Mouse (Mus musculus): Measurements from ENCODE around the gene Tspan12. TPM values are rescaled to one million over a fixed set of nuclear protein-coding genes. Genes with fewer than 3 reads are reported as not detected.

The Tspan12 gene
- polyA plus RNA-seq, 1 experiment from 2014 or later: 30.0 TPM

DNA sequence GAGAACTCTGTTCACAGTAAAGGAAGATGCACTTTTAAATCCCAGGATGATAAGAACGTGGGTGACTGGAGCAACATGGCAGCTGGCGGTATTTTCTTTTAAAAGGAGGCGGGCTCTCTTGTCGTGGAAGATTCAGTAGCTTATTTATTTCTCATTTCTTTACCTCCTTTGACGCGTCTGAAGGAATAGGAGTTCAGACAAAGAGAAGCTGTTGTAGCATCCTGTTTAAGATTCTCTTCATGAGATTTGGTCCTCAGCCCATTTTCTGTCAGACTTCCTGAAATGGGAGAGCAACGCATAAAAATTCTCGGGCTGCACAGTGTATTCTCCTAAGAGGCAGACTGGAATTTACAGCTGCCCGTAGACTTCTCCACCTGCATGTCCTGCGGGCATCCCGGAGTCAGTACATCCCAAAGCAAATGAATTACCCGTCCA is 84.5 kb downstream of the Tspan12 start:
- Histone ChIP-seq H3K27me3 (replicated peaks) (no peaks in the 10 kb centered on the region), H3K4me2 (no peak overlapping the region), H3K27ac (no peak overlapping the region), H3K36me3 (peaks cover 6% of the 10 kb centered on the region), H3K9ac (no peak overlapping the region), H3K4me1 (no peaks in the 10 kb centered on the region), H3K4me3 (no peak overlapping the region), H3K9me3 (replicated peaks) (no peaks in the 10 kb centered on the region)
- no peak for ATAC-seq
- WGBS (ENCODE audit: insufficient replicate concordance): 78% methylated on average over 12 of the region's 12 CpGs

DNA sequence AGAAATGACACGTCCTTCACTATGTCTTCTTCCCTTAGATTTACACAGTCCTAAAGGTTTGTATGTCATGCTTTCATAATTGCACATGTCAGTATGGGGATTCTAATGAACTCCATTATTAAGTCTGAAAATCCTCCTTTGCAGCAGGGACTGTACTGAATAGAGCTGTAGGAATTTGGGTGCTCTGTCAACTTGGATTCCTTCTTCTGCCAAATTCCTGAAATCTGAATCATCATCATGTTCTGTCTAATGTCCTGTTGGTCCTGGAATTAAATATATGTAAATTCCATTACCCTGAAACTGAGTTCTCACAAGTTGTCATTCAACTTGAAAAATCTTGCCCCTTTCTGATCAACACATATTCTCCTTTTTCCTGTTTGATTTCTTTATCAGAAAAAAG is 104.8 kb downstream of the Tspan12 start:
- no peak overlapping the region for H3K27ac ChIP-seq
- no peaks in the 10 kb centered on the region for H3K36me3 ChIP-seq
- no peak overlapping the region for H3K9ac ChIP-seq
- WGBS (ENCODE audit: insufficient replicate concordance): 49% methylated on average over 1 of the region's 1 CpGs
- H3K9me3 ChIP-seq (replicated peaks): no peaks in the 10 kb centered on the region
- no peak overlapping the region for H3K4me2 ChIP-seq
- no peaks in the 10 kb centered on the region for H3K27me3 ChIP-seq (replicated peaks)
- ATAC-seq: no peak
- H3K4me1 ChIP-seq: no peaks in the 10 kb centered on the region
- no peak overlapping the region for H3K4me3 ChIP-seq

DNA sequence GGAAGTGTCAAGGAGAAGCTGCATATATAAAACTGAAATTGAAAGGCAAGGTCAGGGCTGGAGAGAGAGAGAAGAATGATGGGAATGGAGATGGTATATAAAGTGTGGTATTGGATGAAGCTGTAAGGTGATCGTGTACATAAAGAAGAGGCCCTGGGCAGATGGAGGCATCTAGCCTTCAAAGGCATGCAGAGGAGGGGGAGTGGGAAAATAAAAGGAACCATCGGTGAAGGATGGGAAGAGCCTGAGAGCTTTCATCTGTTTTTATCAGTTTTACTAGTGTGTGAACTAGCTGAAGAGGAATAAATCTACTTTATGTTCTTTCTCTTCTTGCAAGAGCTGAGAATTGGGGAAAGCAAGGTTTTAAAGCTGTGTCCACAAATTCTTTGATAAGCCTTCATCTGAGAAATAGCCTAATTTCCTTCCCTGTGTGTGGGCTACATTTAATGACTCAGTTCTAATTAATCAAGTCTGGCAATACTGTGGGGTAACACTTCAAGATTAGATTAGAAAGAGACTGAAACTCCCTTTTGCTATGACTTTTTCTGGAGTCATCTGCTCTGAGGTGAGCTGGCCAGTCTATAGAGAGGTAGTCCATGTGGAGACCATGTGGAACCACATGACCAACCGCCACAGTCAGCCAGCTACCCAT is 107.6 kb downstream of the Tspan12 start:
- no peak overlapping the region for H3K9ac ChIP-seq
- ATAC-seq: no peak
- no peaks in the 10 kb centered on the region for H3K36me3 ChIP-seq
- no peaks in the 10 kb centered on the region for H3K27me3 ChIP-seq (replicated peaks)
- H3K4me2 ChIP-seq: no peak overlapping the region
- WGBS (ENCODE audit: insufficient replicate concordance): 64% methylated on average over 3 of the region's 3 CpGs
- H3K9me3 ChIP-seq (replicated peaks): no peaks in the 10 kb centered on the region
- no peak overlapping the region for H3K27ac ChIP-seq
- H3K4me3 ChIP-seq: no peak overlapping the region
- H3K4me1 ChIP-seq: no peaks in the 10 kb centered on the region

DNA sequence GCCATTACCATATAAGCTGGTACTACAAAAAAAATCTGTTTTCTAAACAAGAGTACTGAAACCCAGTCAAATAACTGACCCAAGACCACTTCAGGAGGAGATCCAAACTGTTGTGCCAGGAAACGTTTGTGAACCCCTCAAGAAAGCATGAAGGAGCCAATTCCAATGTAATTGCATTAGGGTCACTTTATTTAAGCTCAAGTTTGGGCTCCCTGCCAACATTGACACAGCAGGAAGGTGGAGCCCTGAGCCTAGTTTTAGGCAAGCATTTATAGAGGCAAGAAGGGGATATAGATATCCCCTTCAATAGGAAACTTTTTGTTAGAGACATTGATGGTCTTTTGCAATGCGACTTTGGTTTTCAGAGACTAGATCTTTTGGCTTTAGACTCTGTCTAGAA is 111.7 kb downstream of the Tspan12 start:
- H3K9me3 ChIP-seq (replicated peaks): no peaks in the 10 kb centered on the region
- H3K9ac ChIP-seq: no peak overlapping the region
- 46% methylated on average over 2 of the region's 2 CpGs for WGBS (ENCODE audit: insufficient replicate concordance)
- no peak overlapping the region for H3K4me3 ChIP-seq
- no peak overlapping the region for H3K4me2 ChIP-seq
- H3K4me1 ChIP-seq: no peaks in the 10 kb centered on the region
- H3K36me3 ChIP-seq: no peaks in the 10 kb centered on the region
- H3K27ac ChIP-seq: no peak overlapping the region
- no peaks in the 10 kb centered on the region for H3K27me3 ChIP-seq (replicated peaks)
- ATAC-seq: no peak

DNA sequence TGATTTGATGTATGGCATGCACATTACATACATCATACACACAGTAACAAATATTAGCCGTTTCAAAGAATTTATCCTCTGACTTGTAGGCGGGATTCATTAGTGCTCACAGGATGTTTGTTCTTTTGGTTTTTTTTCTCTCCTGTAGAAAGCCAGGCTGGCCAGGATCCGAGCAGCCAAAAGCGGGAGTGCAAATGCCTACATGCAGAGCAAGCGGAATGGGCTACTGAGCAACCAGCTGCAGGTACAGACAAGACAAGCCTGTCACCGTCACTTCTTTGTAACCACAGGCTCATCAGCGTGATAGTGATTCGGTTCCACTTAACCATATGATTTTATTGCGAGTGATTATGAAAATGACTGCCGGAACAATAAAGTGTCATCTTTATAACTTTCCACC is 130.1 kb downstream of the Tspan12 start:
- H3K4me2 ChIP-seq: no peak overlapping the region
- H3K4me1 ChIP-seq: no peaks in the 10 kb centered on the region
- H3K27me3 ChIP-seq (replicated peaks): no peaks in the 10 kb centered on the region
- no peaks in the 10 kb centered on the region for H3K9me3 ChIP-seq (replicated peaks)
- H3K9ac ChIP-seq: no peak overlapping the region
- WGBS (ENCODE audit: insufficient replicate concordance): 74% methylated on average over 10 of the region's 10 CpGs
- no peak for ATAC-seq
- H3K27ac ChIP-seq: no peak overlapping the region
- no peak overlapping the region for H3K4me3 ChIP-seq
- no peaks in the 10 kb centered on the region for H3K36me3 ChIP-seq

Other genes starting within 250 kb of the Tspan12 start
- gene Ing3, start 97.1 kb upstream of the Tspan12 start, polyA plus RNA-seq (2016; fragmentation: Nextera tagmentation; extraction: Ambion mirVana): 21.8 and 24.9 TPM in 2 replicates
- 3.6 and 4.1 TPM in 2 replicates for gene Cped1, start 133.4 kb upstream of the Tspan12 start, polyA plus RNA-seq (2016; fragmentation: Nextera tagmentation; extraction: Ambion mirVana)